Mouse (Mus musculus) neural tube, embryonic 11.5 days (tissue): ENCODE results near the gene Mboat1. TPM values are rescaled to one million over a fixed set of nuclear protein-coding genes. Genes with fewer than 3 reads are reported as not detected.

Experiments
- ATAC-seq: fragments of 200-750 bp; cut with Nextera tagmentation; 2 replicates; pipeline ENCODE4 v1.8.0; 2017; ENCODE audit warnings: moderate number of reproducible peaks, mild to moderate bottlenecking, moderate TSS enrichment, moderate library complexity; ENCODE audit not compliant: insufficient read depth, low FRiP score, low TSS enrichment
- DNase-seq: peaks from one replicate; pipeline ENCODE4 v3.0.0-alpha.2; 2015; ENCODE audit warnings: low spot score
- H3K27ac ChIP-seq: fragments of 300-500 bp; sonication (generic); 2 replicates; pipeline ENCODE4 v1.5.1; 2014; ENCODE audit warnings: low read depth, mild to moderate bottlenecking, low read length
- H3K27me3 ChIP-seq: fragments of 300-500 bp; sonication (generic); 2 replicates; pipeline ENCODE4 v1.6.1; 2014; ENCODE audit warnings: mild to moderate bottlenecking, low read length, mixed read lengths; ENCODE audit not compliant: control insufficient read depth, insufficient read depth
- H3K36me3 ChIP-seq: fragments of 300-500 bp; sonication (generic); 2 replicates; pipeline ENCODE4 v1.6.1; 2014; ENCODE audit warnings: mild to moderate bottlenecking, low read length, moderate library complexity, mixed read lengths; ENCODE audit not compliant: control insufficient read depth, insufficient read depth
- H3K4me1 ChIP-seq: fragments of 300-500 bp; sonication (generic); 2 replicates; pipeline ENCODE4 v1.6.1; 2014; ENCODE audit warnings: low read length, mixed read lengths; ENCODE audit not compliant: control insufficient read depth, insufficient read depth
- H3K4me2 ChIP-seq: fragments of 300-500 bp; sonication (generic); 2 replicates; pipeline ENCODE4 v1.6.1; 2014; ENCODE audit warnings: low read depth, mild to moderate bottlenecking, moderate library complexity
- H3K4me3 ChIP-seq: fragments of 300-500 bp; sonication (generic); 2 replicates; pipeline ENCODE4 v1.5.1; 2014; ENCODE audit warnings: low read depth, low read length
- H3K9ac ChIP-seq: fragments of 300-500 bp; sonication (generic); 2 replicates; pipeline ENCODE4 v1.6.1; 2014; ENCODE audit warnings: mild to moderate bottlenecking, low read length
- H3K9me3 ChIP-seq: fragments of 300-500 bp; sonication (generic); 2 replicates; pipeline ENCODE4 v1.6.1; 2016; ENCODE audit warnings: low read length; ENCODE audit not compliant: control insufficient read depth
- WGBS: fragments of 180-500 bp; shearing (Covaris S2); extraction: QIAGEN DNeasy Blood & Tissue Kit; methylation state at CpG from one replicate; pipeline ENCODE4 v1.1.7; 2014; 5-methylcytosine and 5-hydroxymethylcytosine counted together
- polyA plus RNA-seq: library from polyadenylated mRNA; unstranded; fragments of >200 nt; fragmentation: Nextera tagmentation; extraction: Ambion mirVana; gene quantifications from 2 replicates; pipeline ENCODE4 v1.2.1, GENCODE M21; 2014

The Mboat1 gene
- polyA plus RNA-seq, 1 experiment from 2014 or later, result 4.1 TPM

DNA sequence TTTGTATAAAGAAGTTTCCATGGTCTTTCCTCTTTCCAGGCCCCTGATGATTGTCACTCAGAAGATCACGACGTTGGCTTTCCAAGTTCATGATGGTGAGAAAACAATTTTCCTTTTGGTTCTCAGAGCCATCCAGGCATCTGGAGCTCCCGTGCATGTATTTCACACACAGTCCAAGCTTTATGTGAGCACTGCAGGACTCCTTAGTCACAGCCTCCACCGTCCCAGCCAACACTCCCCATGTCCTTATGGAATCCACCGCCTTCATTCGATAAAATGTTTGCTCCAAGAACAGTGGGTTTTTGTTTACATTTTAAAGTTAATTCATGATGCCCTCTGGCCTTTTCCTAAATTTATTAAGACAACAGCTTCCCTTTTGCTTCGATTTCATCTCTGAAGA, 83.3 kb downstream of the Mboat1 start:
- 81% methylated on average over 7 of the region's 7 CpGs for WGBS
- Histone ChIP-seq H3K9ac (no peak overlapping the region), H3K4me2 (no peak overlapping the region), H3K4me1 (no peaks in the 10 kb centered on the region), H3K27ac (no peak overlapping the region), H3K9me3 (no peaks in the 10 kb centered on the region), H3K27me3 (no peaks in the 10 kb centered on the region), H3K4me3 (no peak overlapping the region), H3K36me3 (no peaks in the 10 kb centered on the region)
- no peak for ATAC-seq
- DNase-seq, result no peak

DNA sequence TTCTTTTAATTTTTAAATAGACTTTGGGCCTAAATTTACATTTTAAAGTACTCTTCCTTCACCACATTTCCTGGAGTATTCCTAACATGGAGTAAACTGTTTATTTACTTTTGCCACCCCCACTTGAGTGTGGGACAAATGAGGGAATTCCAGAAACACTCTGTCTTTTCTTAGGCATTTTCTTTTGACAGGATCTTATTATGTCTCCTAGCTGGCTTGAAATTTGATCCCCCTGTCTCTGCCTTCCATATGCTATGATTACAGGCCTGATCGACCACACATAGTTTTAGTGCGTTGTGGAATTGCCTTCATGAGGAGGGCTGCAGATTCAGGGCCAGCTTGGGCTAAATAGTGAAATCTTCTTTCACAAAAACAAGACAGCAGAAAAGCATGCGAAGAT, 85.0 kb downstream of the Mboat1 start:
- Histone ChIP-seq H3K27ac (no peak overlapping the region), H3K9ac (no peak overlapping the region), H3K36me3 (no peaks in the 10 kb centered on the region), H3K4me2 (no peak overlapping the region), H3K9me3 (no peaks in the 10 kb centered on the region), H3K27me3 (no peaks in the 10 kb centered on the region), H3K4me3 (no peak overlapping the region), H3K4me1 (no peaks in the 10 kb centered on the region)
- DNase-seq (no peak), ATAC-seq (no peak)
- WGBS, result 34% methylated on average over 3 of the region's 3 CpGs

DNA sequence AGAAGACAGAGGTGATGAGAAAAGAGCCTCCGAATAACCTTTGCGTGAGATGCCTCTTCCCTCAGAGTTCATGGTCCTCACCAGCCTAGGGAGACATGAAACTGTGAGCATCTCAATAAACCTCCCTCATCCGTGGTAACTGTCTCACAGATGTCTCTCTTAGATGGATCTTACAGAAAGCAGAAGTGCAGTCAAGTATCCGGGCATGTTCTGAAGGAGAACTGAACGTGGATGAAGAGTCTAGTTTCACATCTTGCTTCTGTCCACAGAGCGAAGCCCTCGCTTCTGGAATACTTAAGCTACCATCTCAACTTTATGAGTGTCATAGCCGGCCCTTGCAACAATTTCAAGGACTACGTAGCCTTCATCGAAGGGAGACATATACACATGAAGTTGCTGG, 87.8 kb downstream of the Mboat1 start:
- no peak for DNase-seq
- no peak overlapping the region for H3K9ac ChIP-seq
- H3K27ac ChIP-seq, result no peak overlapping the region
- H3K36me3 ChIP-seq, result no peaks in the 10 kb centered on the region
- no peaks in the 10 kb centered on the region for H3K9me3 ChIP-seq
- WGBS, result 95% methylated on average over 10 of the region's 10 CpGs
- H3K4me1 ChIP-seq, result no peaks in the 10 kb centered on the region
- H3K4me2 ChIP-seq, result no peak overlapping the region
- H3K4me3 ChIP-seq, result no peak overlapping the region
- ATAC-seq, result no peak
- no peaks in the 10 kb centered on the region for H3K27me3 ChIP-seq

DNA sequence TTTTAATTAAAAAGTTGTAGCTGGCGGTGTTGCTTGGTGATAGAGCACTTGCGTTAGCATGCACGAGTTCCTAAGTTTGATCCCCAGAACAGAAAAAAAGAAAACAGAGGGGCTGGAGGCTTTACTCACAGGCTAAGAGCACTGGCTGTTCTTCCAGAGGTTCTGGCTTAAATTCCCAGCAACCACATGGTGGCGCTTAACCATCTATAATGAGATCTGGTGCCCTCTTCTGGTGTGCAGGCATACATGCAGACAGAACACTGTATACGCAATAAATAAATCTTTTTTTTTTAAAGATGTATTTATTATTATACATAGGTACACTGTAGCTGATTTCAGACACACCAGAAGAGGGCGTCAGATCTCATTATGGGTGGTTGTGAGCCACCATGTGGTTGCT, 88.4 kb downstream of the Mboat1 start:
- Histone ChIP-seq H3K4me1 (no peaks in the 10 kb centered on the region), H3K36me3 (no peaks in the 10 kb centered on the region), H3K9ac (no peak overlapping the region), H3K27ac (no peak overlapping the region), H3K4me2 (no peak overlapping the region), H3K27me3 (no peaks in the 10 kb centered on the region), H3K9me3 (no peaks in the 10 kb centered on the region), H3K4me3 (no peak overlapping the region)
- DNase-seq (no peak), ATAC-seq (no peak)
- 97% methylated on average over 6 of the region's 6 CpGs for WGBS

DNA sequence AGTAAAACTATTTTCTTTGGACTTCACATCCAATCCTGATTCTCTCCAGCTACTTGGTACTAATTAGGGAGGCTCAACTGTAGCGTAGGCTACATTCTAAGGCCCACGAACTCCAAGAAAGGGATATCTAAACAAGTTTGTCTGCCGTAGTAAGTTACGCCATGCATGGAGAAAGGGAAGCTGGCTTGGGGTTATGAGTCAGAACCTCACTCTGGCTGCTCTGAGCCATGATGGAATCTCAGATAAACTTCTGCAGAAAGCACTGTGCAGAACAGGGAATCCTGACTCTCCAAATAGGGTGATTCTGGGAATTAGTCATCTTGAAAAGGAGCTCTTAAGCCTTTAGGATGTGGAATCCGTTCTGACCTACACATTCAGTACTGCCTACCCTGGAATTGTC, 92.5 kb downstream of the Mboat1 start:
- 91% methylated on average over 5 of the region's 5 CpGs for WGBS
- no peak for ATAC-seq
- no peaks in the 10 kb centered on the region for H3K27me3 ChIP-seq

DNA sequence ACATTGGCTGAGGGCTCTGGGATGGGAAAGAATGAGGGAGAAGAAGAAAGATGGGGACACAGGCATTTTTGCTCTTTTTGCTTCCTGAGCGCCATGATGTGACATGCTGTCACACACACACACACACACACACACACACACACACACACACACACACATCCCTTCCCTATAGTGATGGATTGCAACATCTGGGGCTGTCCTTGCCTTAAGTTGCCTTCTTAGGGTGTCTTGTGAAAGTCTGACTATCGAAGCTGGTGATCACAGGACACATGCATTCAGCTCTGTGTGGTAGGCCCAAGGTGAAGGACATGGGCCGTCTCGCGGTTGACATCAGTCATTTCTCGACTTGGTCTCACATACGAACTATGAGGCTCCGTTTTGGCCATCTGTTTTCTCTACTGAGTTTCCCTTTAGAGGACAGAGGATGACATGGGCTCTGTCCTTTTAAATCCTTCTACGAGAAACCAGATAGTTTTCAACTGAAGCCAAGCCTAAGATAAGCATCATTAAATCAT, 93.4 kb downstream of the Mboat1 start:
- Histone ChIP-seq H3K27ac (no peak overlapping the region), H3K4me2 (no peak overlapping the region), H3K9me3 (no peaks in the 10 kb centered on the region), H3K36me3 (no peaks in the 10 kb centered on the region), H3K27me3 (no peaks in the 10 kb centered on the region), H3K9ac (no peak overlapping the region), H3K4me3 (no peak overlapping the region), H3K4me1 (no peaks in the 10 kb centered on the region)
- no peak for DNase-seq
- WGBS, result 91% methylated on average over 9 of the region's 9 CpGs
- ATAC-seq, result no peak

More for the DNA sequence above, 92.5 kb downstream of the Mboat1 start:
- no peak overlapping the region for H3K27ac ChIP-seq
- no peak overlapping the region for H3K9ac ChIP-seq
- H3K4me3 ChIP-seq, result no peak overlapping the region
- DNase-seq, result no peak
- no peaks in the 10 kb centered on the region for H3K9me3 ChIP-seq
- no peaks in the 10 kb centered on the region for H3K36me3 ChIP-seq
- H3K4me1 ChIP-seq, result no peaks in the 10 kb centered on the region
- no peak overlapping the region for H3K4me2 ChIP-seq

DNA sequence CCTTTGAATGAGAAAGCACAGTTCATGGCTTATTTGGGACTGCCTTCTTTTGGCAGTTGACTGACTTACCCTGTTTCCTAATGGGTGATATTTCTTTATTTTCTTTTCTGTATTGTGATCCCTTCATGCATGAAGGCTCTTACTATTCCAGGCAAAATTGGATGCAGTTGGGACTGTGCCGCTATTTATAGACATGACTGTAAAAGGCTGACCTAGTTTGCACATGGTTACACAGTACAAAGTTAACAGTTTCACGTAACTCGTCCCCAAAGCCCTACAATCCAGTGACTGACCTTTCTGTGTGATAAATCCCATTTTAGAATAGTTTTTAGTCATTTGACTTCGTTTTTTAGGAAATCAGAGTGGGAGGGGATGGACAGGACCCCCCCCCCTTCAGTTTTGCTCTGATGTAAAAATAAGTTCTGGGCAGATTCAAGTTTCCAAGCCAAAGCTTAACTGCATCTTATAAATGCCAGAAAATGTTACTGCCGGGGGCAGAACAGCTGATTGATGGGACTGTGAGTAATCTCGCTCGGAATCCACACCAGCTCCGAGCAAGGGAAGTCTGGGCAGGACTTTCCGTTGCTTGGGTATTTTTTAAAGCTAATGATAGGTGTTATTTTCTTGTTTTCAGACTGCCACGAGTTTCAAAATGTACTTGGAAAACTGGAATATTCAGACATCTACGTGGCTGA, 98.9 kb downstream of the Mboat1 start:
- DNase-seq (no peak), ATAC-seq (no peak)
- H3K4me1 ChIP-seq, result no peaks in the 10 kb centered on the region
- H3K4me3 ChIP-seq, result no peak overlapping the region
- H3K27ac ChIP-seq, result no peak overlapping the region
- 81% methylated on average over 11 of the region's 11 CpGs for WGBS
- no peaks in the 10 kb centered on the region for H3K36me3 ChIP-seq
- no peaks in the 10 kb centered on the region for H3K9me3 ChIP-seq
- no peaks in the 10 kb centered on the region for H3K27me3 ChIP-seq
- no peak overlapping the region for H3K4me2 ChIP-seq
- H3K9ac ChIP-seq, result no peak overlapping the region

DNA sequence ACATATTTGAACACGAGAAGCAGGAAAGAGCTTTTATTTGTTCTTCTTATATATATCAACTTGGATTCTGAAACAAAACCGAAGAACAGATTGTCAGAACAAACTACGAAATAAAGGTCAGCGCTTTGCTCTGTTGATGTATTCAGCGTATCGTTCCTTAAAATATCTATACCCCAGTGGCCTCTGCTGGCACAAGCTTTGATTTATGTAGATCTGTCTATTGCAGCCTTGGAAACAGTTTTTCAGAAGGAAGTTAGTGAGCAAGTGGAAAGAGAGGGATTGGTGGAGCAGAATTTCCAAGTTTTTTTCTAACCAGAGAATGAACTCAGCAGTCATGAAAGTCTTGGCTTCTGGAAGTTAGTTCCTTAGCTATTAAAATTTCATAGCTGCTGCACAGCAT, 103.1 kb downstream of the Mboat1 start:
- Histone ChIP-seq H3K4me2 (no peak overlapping the region), H3K9me3 (no peaks in the 10 kb centered on the region), H3K27me3 (no peaks in the 10 kb centered on the region), H3K27ac (no peak overlapping the region), H3K4me1 (no peaks in the 10 kb centered on the region), H3K9ac (no peak overlapping the region), H3K4me3 (no peak overlapping the region), H3K36me3 (no peaks in the 10 kb centered on the region)
- DNase-seq (no peak), ATAC-seq (no peak)
- 89% methylated on average over 6 of the region's 6 CpGs for WGBS

DNA sequence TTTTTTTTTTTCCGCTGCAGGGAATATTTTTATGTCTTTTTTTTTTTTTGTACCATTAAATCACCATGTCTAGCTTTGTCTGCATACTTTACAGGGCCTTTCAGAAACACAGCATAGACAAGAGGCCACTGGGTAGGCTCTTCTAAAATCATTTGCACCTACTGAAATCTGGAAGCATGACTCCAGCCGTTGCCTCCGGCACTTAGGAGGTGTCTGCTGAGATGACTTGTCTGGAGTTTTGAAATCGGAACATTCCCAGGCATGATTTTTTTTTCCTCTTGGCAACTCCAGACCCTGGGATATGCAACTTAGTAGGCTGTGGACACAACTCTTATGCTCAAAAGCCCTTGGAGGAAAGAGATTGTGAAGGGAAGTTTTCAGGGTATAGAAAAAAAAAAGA, 109.3 kb downstream of the Mboat1 start:
- H3K9me3 ChIP-seq, result no peaks in the 10 kb centered on the region
- H3K36me3 ChIP-seq, result no peaks in the 10 kb centered on the region
- ATAC-seq, result no peak
- H3K4me2 ChIP-seq, result no peak overlapping the region
- no peaks in the 10 kb centered on the region for H3K4me1 ChIP-seq
- H3K27me3 ChIP-seq, result no peaks in the 10 kb centered on the region
- H3K9ac ChIP-seq, result no peak overlapping the region
- no peak overlapping the region for H3K4me3 ChIP-seq
- H3K27ac ChIP-seq, result no peak overlapping the region
- 97% methylated on average over 4 of the region's 4 CpGs for WGBS
- DNase-seq, result no peak
